Mouse (Mus musculus) kidney, embryonic 15.5 days (tissue): Measurements from ENCODE around the gene Gatd1. TPM values are rescaled to one million over a fixed set of nuclear protein-coding genes. Genes with fewer than 3 reads are reported as not detected.
A peak's percentile ranks its signal among the peaks of the same experiment; 100 is the strongest.
"Not testable (repeated sequence)": the region's sequence is repeated elsewhere in the genome, so short reads cannot be mapped to it uniquely, and the experiment has no call there.

Experiments used
- ATAC-seq: fragments of 200-750 bp; cut with Nextera tagmentation; replicated peaks from 2 replicates; pipeline ENCODE4 v1.8.0; 2017; ENCODE audit warnings: moderate TSS enrichment; ENCODE audit not compliant: low FRiP score
- H3K27ac ChIP-seq: fragments of 300-500 bp; sonication (generic); 2 replicates; pipeline ENCODE4 v1.5.1; 2015; ENCODE audit warnings: mild to moderate bottlenecking, inconsistent platforms
- H3K27me3 ChIP-seq: fragments of 300-500 bp; sonication (generic); 2 replicates; pipeline ENCODE4 v1.6.1; 2015; ENCODE audit warnings: inconsistent platforms
- H3K36me3 ChIP-seq: fragments of 300-500 bp; sonication (generic); 2 replicates; pipeline ENCODE4 v1.6.1; 2015; ENCODE audit warnings: inconsistent platforms
- H3K4me1 ChIP-seq: fragments of 300-500 bp; sonication (generic); 2 replicates; pipeline ENCODE4 v1.6.1; 2015; ENCODE audit warnings: inconsistent platforms
- H3K4me2 ChIP-seq: fragments of 300-500 bp; sonication (generic); 2 replicates; pipeline ENCODE4 v1.6.1; 2015; ENCODE audit warnings: moderate library complexity, mild to moderate bottlenecking, inconsistent platforms
- H3K4me3 ChIP-seq: fragments of 300-500 bp; sonication (generic); replicated peaks from 2 replicates; pipeline ENCODE4 v1.5.1; 2015; ENCODE audit warnings: mild to moderate bottlenecking, inconsistent platforms
- H3K9ac ChIP-seq: fragments of 300-500 bp; sonication (generic); 2 replicates; pipeline ENCODE4 v1.6.1; 2015; ENCODE audit warnings: mild to moderate bottlenecking, inconsistent platforms
- H3K9me3 ChIP-seq: fragments of 300-500 bp; sonication (generic); replicated peaks from 2 replicates; pipeline ENCODE4 v1.6.1; 2016; ENCODE audit warnings: inconsistent platforms
- WGBS: fragments of 180-500 bp; shearing (Covaris S2); methylation state at CpG from one replicate; pipeline ENCODE4 v1.1.7; 2015; ENCODE audit warnings: mixed read lengths; 5-methylcytosine and 5-hydroxymethylcytosine counted together
- polyA plus RNA-seq: library from polyadenylated mRNA; unstranded; fragments of >200 nt; fragmentation: Nextera tagmentation; extraction: Ambion mirVana; gene quantifications from 2 replicates; pipeline ENCODE4 v1.2.1, GENCODE M21; 2015

The Gatd1 gene
- polyA plus RNA-seq, 1 experiment from 2014 or later: 61.8 TPM

DNA sequence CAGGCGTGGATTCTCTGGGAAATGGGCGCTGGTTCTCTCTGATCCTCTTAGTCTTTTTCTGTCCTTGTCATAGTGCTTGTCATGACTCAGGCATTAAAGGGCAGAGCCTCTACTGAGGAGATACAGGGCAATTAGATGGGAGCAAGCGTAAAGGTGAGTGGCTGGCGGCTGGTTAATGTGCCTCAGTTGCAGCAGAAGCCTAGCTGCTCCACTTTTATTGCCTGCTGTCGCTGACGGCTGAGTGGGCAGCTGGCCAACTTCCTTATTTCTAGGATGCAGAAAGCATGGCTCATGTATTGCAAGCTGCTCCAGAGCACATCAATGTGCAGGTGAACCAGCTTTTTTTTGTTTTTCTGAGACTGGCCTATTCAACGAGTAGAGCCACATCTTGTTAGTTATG is 5.0 kb upstream of the Gatd1 start:
- no peak overlapping the region for H3K27ac ChIP-seq
- WGBS: 42% methylated on average over 7 of the region's 7 CpGs
- H3K9me3 ChIP-seq: no peaks in the 10 kb centered on the region
- ATAC-seq: no peak
- no peaks in the 10 kb centered on the region for H3K27me3 ChIP-seq
- no peak overlapping the region for H3K9ac ChIP-seq
- H3K4me3 ChIP-seq: no peak overlapping the region
- H3K4me2 ChIP-seq: no peak overlapping the region
- no peaks in the 10 kb centered on the region for H3K36me3 ChIP-seq
- peaks cover 10% of the 10 kb centered on the region for H3K4me1 ChIP-seq

GRCm38 (mm10) chr7:141417731-141418681 is 4.1 kb upstream of the Gatd1 start:
- Histone ChIP-seq H3K4me3 (no peak overlapping the region), H3K9ac (no peak overlapping the region), H3K9me3 (no peaks in the 10 kb centered on the region), H3K4me1 (peaks cover 13% of the 10 kb centered on the region), H3K36me3 (no peaks in the 10 kb centered on the region), H3K27me3 (no peaks in the 10 kb centered on the region), H3K27ac (no peak overlapping the region), H3K4me2 (no peak overlapping the region)
- ATAC-seq: no peak
- WGBS: 76% methylated on average over 8 of the region's 8 CpGs

DNA sequence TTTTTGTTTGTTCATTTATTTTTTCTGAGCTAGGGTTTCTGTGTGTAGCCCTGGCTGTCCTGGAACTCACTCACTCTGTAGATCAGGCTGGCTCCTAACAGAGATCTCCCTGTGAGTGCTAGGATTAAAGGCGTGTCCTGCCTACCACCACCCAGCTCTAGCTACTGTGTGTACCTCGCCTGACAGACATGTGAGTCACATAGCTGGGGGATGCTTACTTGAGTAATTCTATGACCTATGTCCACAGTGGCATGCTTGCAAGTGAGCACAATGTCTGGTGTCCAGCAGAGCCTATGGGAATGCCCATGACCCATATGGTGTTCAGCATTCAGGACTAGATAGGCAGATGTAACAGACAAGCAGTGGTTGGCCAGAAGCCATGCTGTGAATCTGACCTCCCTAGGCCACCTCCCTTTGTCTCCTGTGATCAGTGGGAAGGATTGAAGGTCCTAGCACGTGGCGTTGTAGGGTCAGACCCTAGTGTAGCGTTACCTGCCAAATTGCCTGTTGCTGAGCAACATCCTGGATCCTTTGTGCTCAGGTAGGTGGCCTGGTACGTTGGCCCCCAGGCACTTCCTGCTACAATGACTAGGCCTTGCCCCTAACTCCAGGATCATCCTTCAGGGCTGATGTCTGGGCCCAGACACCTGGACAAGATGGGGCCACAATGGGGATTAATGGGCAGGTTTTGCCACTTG is 2.4 kb upstream of the Gatd1 start:
- Histone ChIP-seq H3K27ac (no peak overlapping the region), H3K4me2 (no peak overlapping the region), H3K4me1 (peaks cover 24% of the 10 kb centered on the region), H3K27me3 (no peaks in the 10 kb centered on the region), H3K9me3 (no peaks in the 10 kb centered on the region), H3K36me3 (0 out of 2 replicates have a peak, but pooled peaks cover 4% of the 10 kb centered on the region), H3K4me3 (no peak overlapping the region), H3K9ac (no peak overlapping the region)
- ATAC-seq: no peak
- WGBS: 80% methylated on average over 6 of the region's 6 CpGs

- H3K9ac ChIP-seq: peak overlapping the region; percentile 79
- H3K36me3 ChIP-seq: peaks cover 31% of the 10 kb centered on the region
- no peaks in the 10 kb centered on the region for H3K27me3 ChIP-seq
- 3% methylated on average over 16 of the region's 16 CpGs for WGBS
- H3K27ac ChIP-seq: peak overlapping the region; percentile 88
- peak; percentile 16 for ATAC-seq
- no peaks in the 10 kb centered on the region for H3K9me3 ChIP-seq
- H3K4me2 ChIP-seq: peak overlapping the region; percentile 84
- peaks cover 27% of the 10 kb centered on the region for H3K4me1 ChIP-seq
- H3K4me3 ChIP-seq: peak overlapping the region; percentile 75
These were observed 605 bp downstream of the Gatd1 start for GRCm38 (mm10) chr7:141413331-141413730.

DNA sequence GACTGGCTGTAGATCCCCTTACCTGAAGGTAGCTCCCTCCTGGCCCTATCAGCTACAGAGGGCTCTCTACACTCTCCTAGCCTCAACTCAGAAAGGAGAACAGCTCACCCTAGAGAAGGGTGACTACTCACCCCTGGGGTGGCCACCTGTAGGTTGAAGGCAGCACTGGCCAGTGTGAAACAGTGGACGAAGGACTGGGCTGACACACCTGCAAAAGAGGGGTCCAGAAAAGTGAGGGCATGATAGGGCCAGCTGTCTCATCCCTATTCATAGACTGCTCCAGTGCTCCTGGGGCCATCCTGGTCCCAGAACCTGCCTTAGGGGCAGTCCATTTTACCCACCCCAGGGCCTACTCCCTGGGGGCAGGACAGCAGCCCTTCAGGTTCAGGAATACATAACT is 2.3 kb downstream of the Gatd1 start:
- Histone ChIP-seq H3K9me3 (no peaks in the 10 kb centered on the region), H3K4me2 (no peak overlapping the region), H3K4me1 (peaks cover 27% of the 10 kb centered on the region), H3K9ac (no peak overlapping the region), H3K27me3 (no peaks in the 10 kb centered on the region), H3K27ac (no peak overlapping the region), H3K36me3 (peaks cover 41% of the 10 kb centered on the region), H3K4me3 (no peak overlapping the region)
- ATAC-seq: no peak
- 100% methylated on average over 1 of the region's 1 CpGs for WGBS

GRCm38 (mm10) chr7:141410631-141411030 is 3.3 kb downstream of the Gatd1 start:
- WGBS: 92% methylated on average over 8 of the region's 8 CpGs
- no peak overlapping the region for H3K9ac ChIP-seq
- H3K27ac ChIP-seq: no peak overlapping the region
- peaks cover 44% of the 10 kb centered on the region for H3K36me3 ChIP-seq
- no peaks in the 10 kb centered on the region for H3K27me3 ChIP-seq
- no peak overlapping the region for H3K4me3 ChIP-seq
- no peak overlapping the region for H3K4me2 ChIP-seq
- H3K9me3 ChIP-seq: no peaks in the 10 kb centered on the region
- H3K4me1 ChIP-seq: peaks cover 27% of the 10 kb centered on the region
- no peak for ATAC-seq

GRCm38 (mm10) chr7:141408833-141409232 is 5.1 kb downstream of the Gatd1 start:
- Histone ChIP-seq H3K9me3 (no peaks in the 10 kb centered on the region), H3K27me3 (no peaks in the 10 kb centered on the region), H3K4me2 (no peak overlapping the region), H3K27ac (no peak overlapping the region), H3K36me3 (peaks cover 49% of the 10 kb centered on the region), H3K4me3 (no peak overlapping the region), H3K9ac (no peak overlapping the region), H3K4me1 (peaks cover 17% of the 10 kb centered on the region)
- peak; percentile 68 for ATAC-seq
- 11% methylated on average over 11 of the region's 11 CpGs for WGBS

- not testable (repeated sequence) for H3K9me3 ChIP-seq, H3K27me3 ChIP-seq, H3K27ac ChIP-seq, H3K9ac ChIP-seq, ATAC-seq, H3K4me2 ChIP-seq, H3K4me3 ChIP-seq
- peaks cover 11% of the 10 kb centered on the region for H3K4me1 ChIP-seq
- H3K36me3 ChIP-seq: peaks cover 59% of the 10 kb centered on the region
- WGBS: 96% methylated on average over 7 of the region's 7 CpGs
These were observed 6.3 kb downstream of the Gatd1 start for GRCm38 (mm10) chr7:141407670-141408069.

DNA sequence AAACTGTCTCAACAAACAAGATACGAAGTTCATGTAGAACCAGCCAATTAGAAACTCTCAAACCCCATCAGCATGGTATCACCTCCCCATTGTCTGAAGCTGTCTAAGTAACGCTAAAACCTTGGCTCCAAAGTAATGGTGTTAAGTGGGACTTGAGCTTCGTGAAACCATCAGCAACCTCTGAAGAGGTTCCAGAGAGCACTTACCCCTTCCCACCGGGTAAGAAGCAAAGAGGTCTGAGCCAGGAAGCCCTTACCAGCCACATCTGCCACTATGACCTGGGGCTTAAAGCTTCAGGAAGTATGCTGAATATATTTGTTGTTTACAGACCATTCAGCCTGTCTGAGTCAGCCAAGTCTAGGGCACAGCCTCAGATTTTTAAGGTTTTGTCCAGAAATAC is 8.5 kb downstream of the Gatd1 start:
- no peak for ATAC-seq
- no peaks in the 10 kb centered on the region for H3K27me3 ChIP-seq
- H3K36me3 ChIP-seq: peaks cover 69% of the 10 kb centered on the region
- no peak overlapping the region for H3K27ac ChIP-seq
- no peak overlapping the region for H3K9ac ChIP-seq
- H3K4me1 ChIP-seq: peaks cover 3% of the 10 kb centered on the region
- H3K9me3 ChIP-seq: no peaks in the 10 kb centered on the region
- 79% methylated on average over 4 of the region's 4 CpGs for WGBS
- no peak overlapping the region for H3K4me3 ChIP-seq
- H3K4me2 ChIP-seq: no peak overlapping the region

- WGBS: 47% methylated on average over 5 of the region's 5 CpGs
- peak; percentile 77 for ATAC-seq
These were observed 10.6 kb downstream of the Gatd1 start for GRCm38 (mm10) chr7:141403305-141403704.

GRCm38 (mm10) chr7:141395348-141395747 is 18.6 kb downstream of the Gatd1 start:
- Histone ChIP-seq H3K4me3 (no peak overlapping the region), H3K27ac (no peak overlapping the region), H3K9ac (no peak overlapping the region), H3K4me1 (peaks cover 22% of the 10 kb centered on the region), H3K36me3 (peaks cover 45% of the 10 kb centered on the region), H3K4me2 (no peak overlapping the region), H3K27me3 (no peaks in the 10 kb centered on the region), H3K9me3 (no peaks in the 10 kb centered on the region)
- ATAC-seq: no peak
- WGBS: 71% methylated on average over 1 of the region's 1 CpGs

More at GRCm38 (mm10) chr7:141403305-141403704, 10.6 kb downstream of the Gatd1 start:
- no peak overlapping the region for H3K9ac ChIP-seq
- no peaks in the 10 kb centered on the region for H3K27me3 ChIP-seq
- no peaks in the 10 kb centered on the region for H3K9me3 ChIP-seq
- no peak overlapping the region for H3K27ac ChIP-seq
- H3K4me1 ChIP-seq: no peaks in the 10 kb centered on the region
- H3K4me2 ChIP-seq: no peak overlapping the region
- no peak overlapping the region for H3K4me3 ChIP-seq
- H3K36me3 ChIP-seq: peaks cover 71% of the 10 kb centered on the region

DNA sequence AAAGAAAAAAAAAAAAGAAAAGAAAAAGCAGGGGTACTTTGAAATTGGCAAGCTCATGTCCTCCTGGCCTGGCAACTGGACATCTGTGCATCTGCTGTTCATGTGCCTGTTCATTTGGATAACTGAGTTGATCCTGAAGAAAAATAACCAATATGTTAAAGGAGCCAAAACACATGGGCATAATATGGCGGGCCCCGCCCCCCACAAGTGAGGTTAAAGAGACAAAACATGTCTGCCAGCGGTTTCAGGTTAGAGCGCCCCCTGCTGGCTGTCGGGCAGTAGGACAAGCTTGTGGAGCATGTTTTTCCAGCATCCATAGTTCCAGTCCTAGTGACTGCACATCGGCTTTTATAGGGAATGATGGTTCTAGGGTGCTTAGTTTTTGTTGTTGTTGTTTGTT is 19.2 kb downstream of the Gatd1 start:
- H3K4me2 ChIP-seq: no peak overlapping the region
- peaks cover 39% of the 10 kb centered on the region for H3K36me3 ChIP-seq
- no peaks in the 10 kb centered on the region for H3K27me3 ChIP-seq
- ATAC-seq: no peak
- no peak overlapping the region for H3K9ac ChIP-seq
- H3K27ac ChIP-seq: no peak overlapping the region
- no peaks in the 10 kb centered on the region for H3K9me3 ChIP-seq
- H3K4me1 ChIP-seq: peaks cover 22% of the 10 kb centered on the region
- 28% methylated on average over 6 of the region's 6 CpGs for WGBS
- no peak overlapping the region for H3K4me3 ChIP-seq
